Mouse (Mus musculus): Measurements from ENCODE around the gene Creb3l4. TPM values are rescaled to one million over a fixed set of nuclear protein-coding genes. Genes with fewer than 3 reads are reported as not detected.

Creb3l4 gene
- total and polyA plus RNA-seq, 3 experiments = 0.07 to 0.08 TPM; not detected in 1

GRCm38 (mm10) chr3:90258521-90258920, 15.2 kb upstream of the Creb3l4 start:
- Histone ChIP-seq H3K4me1 (ENCODE audit: control insufficient read depth in 1 of 2, insufficient read depth in 2 of 2, low read length in 2 of 2) (peaks cover 3 to 5% of the 10 kb centered on the region in 2 experiments; a peak in 3 of 4 replicates), H3K27me3 (ENCODE audit: control insufficient read depth in 1 of 2, insufficient read depth in 2 of 2, low read length in 2 of 2) (no peaks in the 10 kb centered on the region), H3K27ac (ENCODE audit: control insufficient read depth, low read depth, low read length) (no peak overlapping the region), H3K9ac (ENCODE audit: control insufficient read depth, low read depth, low read length, poor library complexity, severe bottlenecking) (no peak overlapping the region), H3K9me3 (replicated peaks; ENCODE audit: insufficient read depth, low read length) (no peaks in the 10 kb centered on the region), H3K4me3 (ENCODE audit: control insufficient read depth in 1 of 2, insufficient read depth in 1 of 2, low read depth in 2 of 2, low read length in 2 of 2) (no peak overlapping the region), H3K36me3 (ENCODE audit: control insufficient read depth in 1 of 2, insufficient read depth in 2 of 2, low read length in 2 of 2) (peaks cover 5 to 11% of the 10 kb centered on the region in 2 experiments), H3K79me2 (ENCODE audit: control insufficient read depth, insufficient read depth, low read length, poor library complexity) (peaks cover 22% of the 10 kb centered on the region)
- no peak for DNase-seq (ENCODE audit: low read depth, low spot score)
- TF ChIP-seq TAL1 (IDR thresholded peaks at IDR 0.05; ENCODE audit: low read length) (no peak), POLR2A (IDR thresholded peaks at IDR 0.05; ENCODE audit: control insufficient read depth in 1 of 2, insufficient read depth in 1 of 2, low read depth in 1 of 2, low read length in 2 of 2, poor library complexity in 1 of 2) (no peak), SIN3A (IDR thresholded peaks at IDR 0.05; ENCODE audit: low read length) (no peak), E2F4 (IDR thresholded peaks at IDR 0.05; ENCODE audit: borderline replicate concordance, low read depth, low read length) (no peak), HCFC1 (IDR thresholded peaks at IDR 0.05; ENCODE audit: low read depth, low read length) (no peak), ZMIZ1 (IDR thresholded peaks at IDR 0.05; ENCODE audit: low read depth, low read length) (no peak), NRF1 (IDR thresholded peaks at IDR 0.05; ENCODE audit: insufficient read depth, low read depth, low read length, poor library complexity, severe bottlenecking) (no peak), GATA1 (IDR thresholded peaks at IDR 0.05; ENCODE audit: low read depth, low read length) (no peak), ZKSCAN1 (IDR thresholded peaks at IDR 0.05; ENCODE audit: low read depth, low read length) (no peak), SMC3 (IDR thresholded peaks at IDR 0.05; ENCODE audit: low read depth, low read length) (no peak), ZC3H11A (IDR thresholded peaks at IDR 0.05; ENCODE audit: low read depth, low read length) (no peak), UBTF (IDR thresholded peaks at IDR 0.05; ENCODE audit: borderline replicate concordance, insufficient read depth, low read depth, low read length) (no peak), BHLHE40 (IDR thresholded peaks at IDR 0.05; ENCODE audit: borderline replicate concordance, low read depth, low read length) (no peak), NELFE (IDR thresholded peaks at IDR 0.05; ENCODE audit: low read depth, low read length) (no peak), TBP (IDR thresholded peaks at IDR 0.05; ENCODE audit: low read depth, low read length) (no peak), RAD21 (IDR thresholded peaks at IDR 0.05; ENCODE audit: low read depth, low read length) (no peak), MYC (IDR thresholded peaks at IDR 0.05; ENCODE audit: low read depth, low read length) (no peak)

- peaks cover 3 to 5% of the 10 kb centered on the region in 2 experiments; a peak in 3 of 4 replicates for H3K4me1 ChIP-seq (ENCODE audit: control insufficient read depth in 1 of 2, insufficient read depth in 2 of 2, low read length in 2 of 2)
- peaks cover 5 to 11% of the 10 kb centered on the region in 2 experiments for H3K36me3 ChIP-seq (ENCODE audit: control insufficient read depth in 1 of 2, insufficient read depth in 2 of 2, low read length in 2 of 2)
- H3K79me2 ChIP-seq (ENCODE audit: control insufficient read depth, insufficient read depth, low read length, poor library complexity) = peaks cover 22% of the 10 kb centered on the region
- no peaks in the 10 kb centered on the region for H3K27me3 ChIP-seq (ENCODE audit: control insufficient read depth in 1 of 2, insufficient read depth in 2 of 2, low read length in 2 of 2)
- no peaks in the 10 kb centered on the region for H3K9me3 ChIP-seq (replicated peaks; ENCODE audit: insufficient read depth, low read length)
- no peak overlapping the region for H3K9ac ChIP-seq (ENCODE audit: control insufficient read depth, low read depth, low read length, poor library complexity, severe bottlenecking)
- DNase-seq (ENCODE audit: low read depth, low spot score) = no peak
- H3K27ac ChIP-seq (ENCODE audit: control insufficient read depth, low read depth, low read length) = no peak overlapping the region
- no peak overlapping the region for H3K4me3 ChIP-seq (ENCODE audit: control insufficient read depth in 1 of 2, insufficient read depth in 1 of 2, low read depth in 2 of 2, low read length in 2 of 2)
- no peak for TF ChIP-seq MAFK (IDR thresholded peaks at IDR 0.05; ENCODE audit: borderline replicate concordance, low read depth, low read length)
- no peak for TF ChIP-seq MYC (IDR thresholded peaks at IDR 0.05; ENCODE audit: low read depth, low read length)
- no peak for TF ChIP-seq E2F4 (IDR thresholded peaks at IDR 0.05; ENCODE audit: borderline replicate concordance, low read depth, low read length)
- no peak for TF ChIP-seq GATA1 (IDR thresholded peaks at IDR 0.05; ENCODE audit: low read depth, low read length)
- TF ChIP-seq USF2 (IDR thresholded peaks at IDR 0.05; ENCODE audit: borderline replicate concordance in 1 of 2, insufficient read depth in 1 of 2, low read depth in 1 of 2, low read length in 2 of 2) = no peak
- no peak for TF ChIP-seq ZNF384 (IDR thresholded peaks at IDR 0.05; ENCODE audit: low read depth, low read length)
- no peak for TF ChIP-seq SIN3A (IDR thresholded peaks at IDR 0.05; ENCODE audit: low read length)
- no peak for TF ChIP-seq MAZ (IDR thresholded peaks at IDR 0.05; ENCODE audit: low read depth, low read length)
- TF ChIP-seq ELF1 (IDR thresholded peaks at IDR 0.05; ENCODE audit: low read depth, low read length) = no peak
- TF ChIP-seq MYB (IDR thresholded peaks at IDR 0.05; ENCODE audit: low read depth, low read length) = no peak
- TF ChIP-seq CTCF (IDR thresholded peaks at IDR 0.05 in 2 of 3, conservative IDR thresholded peaks at IDR 0.05 in 1 of 3; ENCODE audit: control insufficient read depth in 1 of 3, insufficient read depth in 1 of 3, low read depth in 2 of 3, low read length in 3 of 3, poor library complexity in 1 of 3, severe bottlenecking in 1 of 3) = no peak
- TF ChIP-seq POLR2AphosphoS2 (IDR thresholded peaks at IDR 0.05; ENCODE audit: low read length) = no peak
- no peak for TF ChIP-seq ZC3H11A (IDR thresholded peaks at IDR 0.05; ENCODE audit: low read depth, low read length)
- TF ChIP-seq CHD1 (IDR thresholded peaks at IDR 0.05; ENCODE audit: low read depth, low read length) = no peak
- no peak for TF ChIP-seq KAT2A (conservative IDR thresholded peaks at IDR 0.05; ENCODE audit: low read depth, low read length)
- TF ChIP-seq POLR2AphosphoS5 (IDR thresholded peaks at IDR 0.05; ENCODE audit: borderline replicate concordance, low read depth, low read length) = no peak
- TF ChIP-seq POLR2A (IDR thresholded peaks at IDR 0.05; ENCODE audit: control insufficient read depth in 1 of 2, insufficient read depth in 1 of 2, low read depth in 1 of 2, low read length in 2 of 2, poor library complexity in 1 of 2) = no peak
- no peak for TF ChIP-seq EP300 (IDR thresholded peaks at IDR 0.05; ENCODE audit: low read depth in 1 of 2, low read length in 2 of 2)
Observed at GRCm38 (mm10) chr3:90256731-90257530, 13.6 kb upstream of the Creb3l4 start.
